19 mouse cellular contexts compared by ENCODE assay signal in the genomic region with DNA sequence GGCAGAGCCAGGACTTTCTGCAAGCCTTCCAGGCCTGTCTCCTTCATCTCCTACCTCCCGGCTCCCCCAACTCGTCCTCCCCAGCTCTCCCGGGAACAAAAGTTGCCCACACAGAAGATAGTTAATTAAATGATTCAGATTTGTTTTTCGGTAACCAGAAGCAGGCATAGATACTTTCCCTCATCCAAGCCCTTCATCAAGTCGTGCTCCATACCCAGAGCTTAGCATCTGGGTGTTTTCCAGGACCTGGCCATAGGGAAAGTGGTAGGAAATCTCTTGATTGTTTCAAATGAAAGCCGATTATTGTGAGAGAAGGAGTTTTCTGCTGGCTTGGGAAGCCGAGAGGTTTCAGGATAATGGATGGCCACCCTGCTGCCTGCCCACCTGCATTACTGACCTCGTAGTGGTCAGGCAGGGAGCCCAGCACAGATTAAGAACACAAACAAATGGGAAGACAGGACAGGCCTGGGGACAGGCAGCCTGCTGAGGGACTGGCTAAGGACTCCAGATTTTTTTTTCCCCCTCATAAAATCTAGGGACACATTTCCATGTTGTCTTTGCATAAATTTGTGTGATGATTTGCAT.
DNase-seq lines count a peak whose midpoint lies in the region; ATAC-seq and TF ChIP-seq lines count a peak whose summit lies in the region.
"Had no signal": no experiment of that assay in that cellular context is flagged by ENCODE, and none has a peak within 500 bp of the region (broad histone marks: within the 10 kb centered on the region; RNA-seq: fewer than 3 reads in every experiment).

No protein-coding gene starts in this region.

- no peak for ATAC-seq in forebrain, embryonic 11.5 days (replicated peaks; ENCODE audit: low FRiP score)
- ATAC-seq in midbrain, embryonic 13.5 days, result no peak
- ATAC-seq in midbrain, postnatal 0 days (ENCODE audit: low FRiP score), result no peak
- ATAC-seq in forebrain, embryonic 16.5 days, result no peak
- ATAC-seq: CD4-positive, CD25-positive, alpha-beta regulatory T cell, adult 4 months; inflammation-experienced regulatory T-cells, adult 6 months had no signal

- H3K4me2 ChIP-seq in forebrain, embryonic 11.5 days (ENCODE audit: low read depth, low read length, severe bottlenecking), result no peak overlapping the region
- H3K4me2 ChIP-seq in midbrain, embryonic 13.5 days (replicated peaks), result no peak overlapping the region
- H3K4me2 ChIP-seq in midbrain, postnatal 0 days (ENCODE audit: low read depth, low read length, poor library complexity, severe bottlenecking), result no peak overlapping the region
- no peak overlapping the region for H3K4me2 ChIP-seq in forebrain, embryonic 16.5 days (ENCODE audit: low read length)
- H3K4me2 ChIP-seq: embryonic facial prominence, embryonic 15.5 days; hindbrain, embryonic 13.5 days had no signal

- no peaks in the 10 kb centered on the region for H3K9me3 ChIP-seq in forebrain, embryonic 10.5 days
- no peaks in the 10 kb centered on the region for H3K9me3 ChIP-seq in forebrain, embryonic 11.5 days (ENCODE audit: control insufficient read depth, low read length)
- no peaks in the 10 kb centered on the region for H3K9me3 ChIP-seq in midbrain, embryonic 13.5 days
- H3K9me3 ChIP-seq in midbrain, postnatal 0 days (ENCODE audit: low read length), result no peaks in the 10 kb centered on the region
- no peaks in the 10 kb centered on the region for H3K9me3 ChIP-seq in forebrain, embryonic 16.5 days (ENCODE audit: control insufficient read depth, low read length)
- H3K9me3 ChIP-seq: embryonic facial prominence, embryonic 15.5 days; hindbrain, embryonic 13.5 days had no signal

- no peak for DNase-seq in forebrain, embryonic 10.5 days (ENCODE audit: extremely low spot score, low spot score)
- DNase-seq in forebrain, embryonic 11.5 days (ENCODE audit: low spot score), result no peak
- DNase-seq in midbrain, postnatal 0 days (ENCODE audit: low spot score), result no peak
- DNase-seq in cerebellum, postnatal 10 days, result peak; percentile 48 to 61
- DNase-seq in right cerebral cortex, postnatal 36 days (ENCODE audit: low spot score in 2 of 2), result no peak
- no peak for DNase-seq in right cerebral cortex, adult 18-20 months
- DNase-seq: adrenal gland, postnatal 25 days; gastrocnemius, postnatal 36 days; heart, adult 2 months; kidney, adult 18-20 months; thymus, adult 18-20 months had no signal

- TF ChIP-seq CTCF in midbrain, postnatal 0 days (IDR thresholded peaks at IDR 0.05), result no peak

- H3K27me3 ChIP-seq in forebrain, embryonic 10.5 days (ENCODE audit: poor library complexity, severe bottlenecking), result peaks cover 51% of the 10 kb centered on the region
- H3K27me3 ChIP-seq in forebrain, embryonic 11.5 days (ENCODE audit: control insufficient read depth, insufficient read depth, low read length), result peaks cover 2% of the 10 kb centered on the region; the same call in 1 of the 2 replicates
- no peaks in the 10 kb centered on the region for H3K27me3 ChIP-seq in midbrain, embryonic 13.5 days
- H3K27me3 ChIP-seq in midbrain, postnatal 0 days (ENCODE audit: insufficient read depth, low read length), result no peaks in the 10 kb centered on the region
- no peaks in the 10 kb centered on the region for H3K27me3 ChIP-seq in forebrain, embryonic 16.5 days (replicated peaks; ENCODE audit: control insufficient read depth, insufficient read depth, low read length)

- no peaks in the 10 kb centered on the region for H3K36me3 ChIP-seq in forebrain, embryonic 10.5 days (replicated peaks)
- H3K36me3 ChIP-seq in forebrain, embryonic 11.5 days (ENCODE audit: control insufficient read depth, insufficient read depth, low read length), result no peaks in the 10 kb centered on the region
- no peaks in the 10 kb centered on the region for H3K36me3 ChIP-seq in midbrain, embryonic 13.5 days
- no peaks in the 10 kb centered on the region for H3K36me3 ChIP-seq in midbrain, postnatal 0 days (ENCODE audit: insufficient read depth, low read length)
- no peaks in the 10 kb centered on the region for H3K36me3 ChIP-seq in forebrain, embryonic 16.5 days (ENCODE audit: control insufficient read depth, insufficient read depth)
- H3K36me3 ChIP-seq: embryonic facial prominence, embryonic 15.5 days; hindbrain, embryonic 13.5 days had no signal

- H3K27ac ChIP-seq in forebrain, embryonic 10.5 days, result peak overlapping the region; percentile 30; the same call in 1 of the 2 replicates
- H3K27ac ChIP-seq in forebrain, embryonic 11.5 days (ENCODE audit: low read depth, low read length), result no peak overlapping the region
- 0 out of 2 replicates have a peak overlapping the region, but pooled peaks have one; percentile 1 for H3K27ac ChIP-seq in midbrain, embryonic 13.5 days
- no peak overlapping the region for H3K27ac ChIP-seq in midbrain, postnatal 0 days (ENCODE audit: low read depth, low read length)
- H3K27ac ChIP-seq in forebrain, embryonic 16.5 days (ENCODE audit: low read length), result peak overlapping the region; percentile 70
- H3K27ac ChIP-seq: embryonic facial prominence, embryonic 15.5 days; heart, adult 2 months; kidney, postnatal 0 days; macrophage had no signal

- H3K4me1 ChIP-seq in forebrain, embryonic 10.5 days, result peaks cover 41% of the 10 kb centered on the region
- peaks cover 7% of the 10 kb centered on the region for H3K4me1 ChIP-seq in forebrain, embryonic 11.5 days (replicated peaks; ENCODE audit: control insufficient read depth, insufficient read depth, low read length)
- peaks cover 33% of the 10 kb centered on the region for H3K4me1 ChIP-seq in midbrain, embryonic 13.5 days (replicated peaks)
- no peaks in the 10 kb centered on the region for H3K4me1 ChIP-seq in midbrain, postnatal 0 days (ENCODE audit: insufficient read depth, low read length)
- peaks cover 20% of the 10 kb centered on the region for H3K4me1 ChIP-seq in forebrain, embryonic 16.5 days (replicated peaks; ENCODE audit: control insufficient read depth, insufficient read depth, low read length)

- no peak overlapping the region for H3K9ac ChIP-seq in forebrain, embryonic 11.5 days (ENCODE audit: low read length)
- H3K9ac ChIP-seq in midbrain, embryonic 13.5 days (replicated peaks), result no peak overlapping the region
- no peak overlapping the region for H3K9ac ChIP-seq in midbrain, postnatal 0 days (replicated peaks; ENCODE audit: low read length, poor library complexity, severe bottlenecking)
- H3K9ac ChIP-seq in forebrain, embryonic 16.5 days (replicated peaks; ENCODE audit: low read depth, low read length), result no peak overlapping the region
- H3K9ac ChIP-seq: embryonic facial prominence, embryonic 15.5 days; hindbrain, embryonic 13.5 days had no signal

- WGBS in forebrain, embryonic 10.5 days, result 31% methylated on average over 8 of the region's 8 CpGs
- WGBS in forebrain, embryonic 11.5 days, result 28% methylated on average over 8 of the region's 8 CpGs
- WGBS in midbrain, embryonic 13.5 days, result 39% methylated on average over 8 of the region's 8 CpGs
- WGBS in midbrain, postnatal 0 days, result 37% methylated on average over 8 of the region's 8 CpGs
- 20% methylated on average over 8 of the region's 8 CpGs for WGBS in forebrain, embryonic 16.5 days

- H3K4me3 ChIP-seq in forebrain, embryonic 10.5 days, result no peak overlapping the region
- no peak overlapping the region for H3K4me3 ChIP-seq in forebrain, embryonic 11.5 days (ENCODE audit: low read depth, low read length)
- H3K4me3 ChIP-seq in midbrain, embryonic 13.5 days (replicated peaks), result no peak overlapping the region
- no peak overlapping the region for H3K4me3 ChIP-seq in midbrain, postnatal 0 days (ENCODE audit: low read depth, low read length)
- no peak overlapping the region for H3K4me3 ChIP-seq in forebrain, embryonic 16.5 days (replicated peaks; ENCODE audit: low read length)
- H3K4me3 ChIP-seq: embryonic facial prominence, embryonic 15.5 days; heart, adult 2 months; hindbrain, embryonic 13.5 days had no signal

Comparison
In these comparisons a context has a peak if more than half of its experiments do, and no peak if none do; other contexts are left out.
1. H3K27ac ChIP-seq: peak in forebrain, embryonic 10.5 days (single experiment), midbrain, embryonic 13.5 days (single experiment) and forebrain, embryonic 16.5 days (single experiment); none in forebrain, embryonic 11.5 days (single experiment) and midbrain, postnatal 0 days (single experiment).
2. DNase-seq: peak in cerebellum, postnatal 10 days (2 of 2); none in forebrain, embryonic 10.5 days (single experiment), forebrain, embryonic 11.5 days (single experiment), midbrain, postnatal 0 days (single experiment), right cerebral cortex, postnatal 36 days (0 of 2) and right cerebral cortex, adult 18-20 months (single experiment).